Comparison of ENCODE assay signal across 14 mouse cellular contexts in the genomic region with DNA sequence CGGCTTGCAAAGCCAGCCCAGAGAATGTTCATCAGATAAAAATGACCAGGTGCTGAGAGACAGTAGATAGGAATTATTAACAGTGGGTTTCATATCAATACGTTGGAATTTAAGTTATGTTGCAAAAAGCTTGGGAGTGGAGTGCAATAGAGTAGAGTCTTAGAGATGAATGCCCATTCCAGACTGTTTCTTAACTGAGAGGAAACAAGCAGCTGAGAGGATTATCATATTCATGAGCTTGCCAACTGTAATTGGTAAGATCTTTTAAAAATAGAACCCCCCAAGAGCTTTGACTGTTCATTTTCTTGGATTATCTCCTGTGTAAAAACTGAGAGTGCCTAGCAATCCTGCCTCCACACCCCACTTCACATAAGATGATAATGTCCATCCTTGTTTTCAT.
"Had no signal": no experiment of that assay in that cellular context is flagged by ENCODE, and none has a peak within 500 bp of the region (broad histone marks: within the 10 kb centered on the region; RNA-seq: fewer than 3 reads in every experiment).

No protein-coding gene starts in this region.

- H3K36me3 ChIP-seq: kidney, embryonic 15.5 days; limb, embryonic 12.5 days; liver, embryonic 13.5 days; lung, embryonic 15.5 days; neural tube, embryonic 13.5 days had no signal

- H3K4me3 ChIP-seq: kidney, embryonic 15.5 days; limb, embryonic 12.5 days; liver, embryonic 13.5 days; lung, embryonic 15.5 days; neural tube, embryonic 13.5 days had no signal

- H3K9ac ChIP-seq: kidney, embryonic 15.5 days; limb, embryonic 12.5 days; liver, embryonic 13.5 days; liver, postnatal 0 days; lung, embryonic 15.5 days; neural tube, embryonic 13.5 days had no signal

- DNase-seq: kidney, postnatal 14 days; layer of hippocampus, postnatal 36 days; liver; liver, embryonic 13.5 days; liver, postnatal 0 days; retina, postnatal 1 day; right cerebral cortex, postnatal 4 days; spleen, adult 18-20 months; thymus, adult 18-20 months; thymus, postnatal 14 days had no signal

- H3K27ac ChIP-seq: kidney, embryonic 15.5 days; limb, embryonic 12.5 days; liver, embryonic 13.5 days; lung, embryonic 15.5 days; neural tube, embryonic 13.5 days had no signal

- H3K4me2 ChIP-seq: kidney, embryonic 15.5 days; limb, embryonic 12.5 days; liver, embryonic 13.5 days; lung, embryonic 15.5 days; neural tube, embryonic 13.5 days had no signal

- H3K27me3 ChIP-seq: kidney, embryonic 15.5 days; limb, embryonic 12.5 days; liver, embryonic 13.5 days; lung, embryonic 15.5 days; neural tube, embryonic 13.5 days had no signal

- ATAC-seq: liver, postnatal 0 days had no signal

- H3K9me3 ChIP-seq: kidney, embryonic 15.5 days; limb, embryonic 12.5 days; liver, embryonic 13.5 days; lung, embryonic 15.5 days; neural tube, embryonic 13.5 days had no signal

- H3K4me1 ChIP-seq: kidney, embryonic 15.5 days; limb, embryonic 12.5 days; liver, embryonic 13.5 days; lung, embryonic 15.5 days had no signal
